Mouse (Mus musculus): ENCODE measurements around the gene Atxn2.
"Not testable (repeated sequence)": the region's sequence is repeated elsewhere in the genome, so short reads cannot be mapped to it uniquely, and the experiment has no call there.

Atxn2 gene

DNA sequence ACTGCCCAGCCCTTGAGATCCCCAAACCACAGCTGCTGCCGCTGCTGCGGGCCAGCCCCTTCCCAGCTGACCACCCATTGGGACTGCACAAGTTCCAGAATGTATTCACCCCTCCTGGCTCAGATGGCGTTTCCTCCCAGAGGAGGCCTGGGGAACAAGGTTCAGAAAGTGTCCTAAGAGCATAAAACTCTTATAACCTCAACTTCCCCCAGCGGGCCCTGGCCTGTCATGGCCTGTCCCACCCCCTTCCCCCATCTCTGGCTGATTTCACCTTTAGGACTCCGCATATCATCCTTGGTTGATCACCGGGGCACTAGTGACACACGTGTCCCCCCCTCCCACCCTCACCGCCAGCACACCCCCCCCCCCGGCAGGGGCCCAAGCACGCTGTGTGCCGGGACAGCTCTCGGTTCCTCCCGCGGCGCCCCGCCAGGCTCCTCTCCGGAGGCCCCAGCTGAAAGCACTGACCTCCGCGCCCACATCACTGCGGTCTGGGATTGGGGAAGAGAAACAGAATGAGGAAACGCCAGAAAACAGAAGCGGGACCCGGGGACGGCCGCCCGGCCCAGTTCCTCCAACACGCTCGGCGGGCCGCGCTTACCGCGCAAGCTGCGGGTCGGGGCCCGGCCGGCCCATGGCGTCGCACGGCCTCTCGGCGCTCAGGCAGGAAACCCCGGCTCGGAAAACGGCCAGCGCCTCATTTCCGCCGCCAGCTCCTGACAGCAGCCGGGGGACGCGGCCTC is 125.0 kb downstream of the Atxn2 start:
- DNase-seq: no peak

- peak; percentile 86 to 90 for DNase-seq
Observed at GRCm38 (mm10) chr5:121836692-121837415, 125.7 kb downstream of the Atxn2 start.

DNA sequence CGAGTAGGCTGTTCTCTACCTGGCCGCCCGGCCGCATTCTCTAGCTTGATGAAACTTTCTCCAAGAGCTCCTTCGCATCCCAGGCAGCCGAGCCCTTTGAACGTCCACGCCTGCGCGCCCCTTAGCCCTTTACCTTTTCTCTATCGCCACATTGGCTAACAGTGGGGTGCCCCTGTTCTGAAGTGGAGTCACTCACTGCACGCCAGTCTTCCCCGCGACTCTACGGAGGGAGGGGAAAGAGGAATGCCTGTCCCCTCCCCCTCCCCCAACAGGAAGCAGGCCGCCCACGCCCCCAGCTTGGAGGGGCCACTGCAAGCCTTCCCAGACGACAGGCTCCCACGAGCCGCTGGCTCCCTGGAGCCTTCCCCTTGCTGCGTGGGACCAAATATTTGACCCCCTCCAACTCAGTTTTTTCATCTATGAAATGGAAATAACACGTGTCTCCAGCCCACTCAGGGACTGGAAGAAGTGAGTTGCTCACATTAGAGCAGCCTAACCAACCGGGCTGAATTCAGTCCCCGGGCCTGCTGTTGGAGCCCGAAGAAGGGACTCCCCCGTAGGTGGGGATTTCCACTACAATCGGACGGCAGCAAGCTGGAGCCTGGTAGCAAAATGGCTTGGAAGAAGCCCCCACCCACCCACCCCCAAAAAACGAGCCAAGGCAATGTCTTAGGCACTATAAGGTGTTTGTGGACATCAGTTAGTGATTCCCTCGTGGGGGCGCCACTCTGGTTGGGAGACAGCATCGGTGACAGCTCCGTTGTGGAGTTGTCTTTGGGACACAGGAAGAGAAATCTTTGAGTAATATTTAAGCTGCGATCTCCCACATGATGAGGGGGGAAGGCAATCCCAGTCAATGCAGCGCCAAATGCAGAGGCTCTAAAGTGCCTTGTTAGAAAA is 126.6 kb downstream of the Atxn2 start, which contains the start of gene Sh2b3:
TSS of gene Sh2b3 (minus strand) at position 206 of the 900 bp plus-strand sequence.
- DNase-seq: no peak

GRCm38 (mm10) chr5:121838341-121839127 is 127.4 kb downstream of the Atxn2 start:
- peak; percentile 73 to 78 for DNase-seq

- no peak for DNase-seq
Observed at GRCm38 (mm10) chr5:121839128-121839473, 128.0 kb downstream of the Atxn2 start.

DNA sequence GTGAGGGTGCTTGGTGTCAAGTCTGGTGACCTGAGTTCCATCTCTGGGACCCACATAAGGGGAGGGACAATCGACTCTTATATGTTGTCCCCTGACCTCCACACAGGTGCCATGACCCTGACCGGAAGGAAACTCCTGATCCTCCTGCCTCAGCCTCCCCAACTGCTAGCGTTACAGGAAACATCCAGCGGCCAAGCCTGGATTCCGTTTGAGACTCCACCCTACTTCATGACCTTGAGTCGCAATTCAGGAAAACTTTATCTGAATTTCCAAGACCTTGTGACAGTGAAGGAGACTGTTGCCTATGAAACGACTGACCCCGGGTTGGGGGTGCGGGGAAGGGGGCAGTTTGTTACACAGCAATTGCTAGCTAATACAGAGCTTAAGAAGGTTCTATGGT is 130.4 kb downstream of the Atxn2 start:
- no peak for DNase-seq

- DNase-seq: peak in 1 of 2 experiments; percentile 20
Observed at GRCm38 (mm10) chr5:121841973-121842372, 130.8 kb downstream of the Atxn2 start.

GRCm38 (mm10) chr5:121842665-121843118 is 131.6 kb downstream of the Atxn2 start:
- peak; percentile 93 to 95 for DNase-seq

GRCm38 (mm10) chr5:121843138-121843905 is 132.2 kb downstream of the Atxn2 start:
- DNase-seq: no peak

DNA sequence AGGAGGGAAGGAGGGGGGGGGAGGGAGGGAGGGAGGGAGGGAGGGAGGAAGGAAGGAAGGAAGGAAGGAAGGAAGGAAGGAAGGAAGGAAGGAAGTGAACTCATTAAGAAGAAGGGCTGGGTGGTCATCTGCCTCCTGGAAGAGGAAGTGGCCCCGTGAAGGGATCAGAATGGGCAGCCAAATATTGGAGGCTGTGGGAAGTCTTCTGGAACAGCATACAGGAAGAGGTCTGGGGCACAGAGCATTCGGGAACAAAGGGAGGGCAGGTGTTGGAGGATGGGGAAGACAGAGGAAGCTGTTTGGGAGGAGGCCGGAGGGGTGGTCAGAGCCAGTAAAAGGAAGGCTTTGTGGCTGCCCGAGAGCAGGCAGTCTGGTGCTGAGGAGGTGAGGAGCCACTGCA is 134.2 kb downstream of the Atxn2 start:
- no peak for DNase-seq

DNA sequence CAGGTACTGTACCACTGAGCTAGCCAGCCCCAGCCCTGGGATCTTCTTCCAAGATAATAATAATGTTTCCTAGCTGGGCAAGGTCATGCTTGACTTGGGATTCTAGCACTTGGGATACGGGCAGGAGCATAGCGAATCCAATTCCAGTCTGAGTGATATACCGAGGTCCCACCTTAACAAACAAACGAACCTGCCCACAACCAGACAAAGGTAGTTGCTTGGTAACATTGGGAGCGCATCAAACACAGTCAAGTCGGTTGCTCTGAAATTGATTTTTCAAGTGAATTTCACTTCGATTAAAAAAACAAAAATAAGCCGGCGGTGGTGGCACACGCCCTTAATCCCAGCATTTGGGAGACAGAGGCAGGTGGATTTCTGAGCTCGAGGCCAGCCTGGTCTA is 135.2 kb downstream of the Atxn2 start:
- DNase-seq: no peak

DNA sequence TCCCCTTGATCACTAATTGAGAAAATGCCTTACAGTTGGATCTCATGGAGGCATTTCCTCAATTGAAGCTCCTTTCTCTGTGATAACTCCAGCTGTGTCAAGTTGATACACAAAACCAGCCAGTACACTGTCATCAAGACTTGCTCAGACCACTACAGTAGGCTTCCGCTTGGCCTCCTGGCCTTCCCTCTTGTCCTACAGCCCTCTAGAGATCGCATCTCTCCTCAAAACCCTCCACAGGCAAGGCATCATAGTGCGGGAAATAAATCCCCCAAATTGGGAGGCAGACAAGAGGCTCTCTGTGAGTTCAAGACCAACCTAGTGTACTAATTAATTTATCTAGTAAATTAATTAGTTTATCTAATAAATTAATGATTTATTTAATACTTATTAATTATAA is 136.1 kb downstream of the Atxn2 start:
- not testable (repeated sequence) for DNase-seq

GRCm38 (mm10) chr5:121848035-121848519 is 136.9 kb downstream of the Atxn2 start:
- peak; percentile 61 to 67 for DNase-seq

DNA sequence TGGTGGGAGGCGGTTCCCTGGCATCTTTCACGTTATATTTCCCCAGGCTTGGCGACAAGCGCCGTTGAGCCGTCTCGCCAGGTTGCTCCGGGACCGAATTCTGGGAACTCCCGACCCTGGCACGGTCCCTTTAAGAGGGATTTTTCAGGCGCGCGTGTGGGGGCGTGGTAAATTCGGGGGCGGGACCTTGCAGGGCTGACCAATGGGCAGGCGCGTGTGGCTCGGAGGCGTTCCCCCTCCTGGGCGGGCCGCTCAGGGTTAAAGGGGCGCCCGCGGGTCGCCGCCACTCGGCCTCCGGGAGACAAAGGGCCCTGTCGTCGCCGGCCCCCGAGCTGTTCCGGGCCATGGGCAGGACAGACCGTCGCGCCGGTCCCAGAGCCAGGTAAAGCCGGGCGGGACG is 137.6 kb downstream of the Atxn2 start, which contains the start of gene Pheta1:
TSS of gene Pheta1 (plus strand) at position 242 of the 400 bp plus-strand sequence.
- DNase-seq: peak; percentile 95 to 97

DNA sequence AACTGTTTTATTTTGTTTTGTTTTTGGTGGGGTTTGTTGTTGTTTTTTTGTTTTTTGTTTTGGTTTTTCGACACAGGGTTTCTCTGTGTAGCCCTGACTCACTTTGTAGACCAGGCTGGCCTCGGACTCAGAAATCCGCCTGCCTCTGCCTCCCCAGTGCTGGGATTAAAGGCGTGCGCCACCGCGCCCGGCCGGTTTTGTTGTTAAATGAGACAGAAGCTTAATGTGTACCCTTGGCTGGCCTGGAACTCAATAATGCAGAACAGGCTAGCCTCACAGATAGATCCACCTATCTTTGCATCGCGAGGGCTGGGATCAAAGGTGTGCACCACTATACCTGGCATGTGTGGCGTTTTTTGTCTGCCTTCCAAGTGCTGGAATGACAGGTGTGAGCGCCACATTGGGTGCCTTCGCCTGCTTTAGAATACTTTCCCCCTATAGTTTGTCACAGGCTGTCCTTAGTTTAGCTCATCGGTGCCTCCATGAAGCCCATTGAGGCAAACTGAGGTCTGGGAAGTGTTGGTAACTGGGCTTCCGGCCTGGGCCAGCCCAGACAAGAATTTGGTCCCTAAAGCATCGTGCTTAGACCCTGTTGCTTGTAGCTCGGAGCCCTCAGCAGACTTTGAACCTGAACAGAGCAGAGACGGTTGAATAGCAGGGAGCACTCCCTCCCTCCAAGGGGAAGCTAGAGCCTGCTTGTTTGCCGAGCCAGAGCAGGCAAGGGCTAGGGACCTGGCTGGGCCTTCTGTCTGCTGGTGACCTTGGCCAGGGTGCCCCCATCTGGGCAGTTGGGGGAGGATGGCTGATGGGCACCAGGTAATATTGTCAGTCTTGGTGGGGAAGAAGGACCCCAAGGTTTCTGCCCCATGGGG is 138.6 kb downstream of the Atxn2 start:
- peak in 1 of 2 experiments; percentile 39 for DNase-seq

GRCm38 (mm10) chr5:121853368-121854051 is 142.4 kb downstream of the Atxn2 start:
- peak; percentile 43 to 65 for DNase-seq

DNA sequence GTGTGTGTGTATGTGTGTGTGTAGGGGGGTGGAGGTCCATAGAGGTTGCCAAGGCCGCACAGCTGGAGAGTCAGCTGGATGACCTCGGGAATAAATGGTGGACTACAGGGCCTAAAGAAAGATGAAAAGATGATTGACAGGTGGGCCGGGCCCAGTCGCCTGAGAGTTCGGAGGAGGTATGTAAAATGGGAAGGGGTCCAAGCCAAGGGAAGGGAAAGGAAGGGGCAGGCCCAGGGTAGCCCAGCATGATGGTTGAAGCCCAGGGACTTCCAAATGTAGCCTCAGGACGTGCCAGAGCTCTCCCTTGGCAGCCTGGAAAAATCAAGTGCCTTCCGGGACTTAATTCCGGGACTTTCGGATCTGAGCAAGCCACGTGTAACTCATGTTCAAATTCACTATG is 143.6 kb downstream of the Atxn2 start:
- DNase-seq: no peak

DNA sequence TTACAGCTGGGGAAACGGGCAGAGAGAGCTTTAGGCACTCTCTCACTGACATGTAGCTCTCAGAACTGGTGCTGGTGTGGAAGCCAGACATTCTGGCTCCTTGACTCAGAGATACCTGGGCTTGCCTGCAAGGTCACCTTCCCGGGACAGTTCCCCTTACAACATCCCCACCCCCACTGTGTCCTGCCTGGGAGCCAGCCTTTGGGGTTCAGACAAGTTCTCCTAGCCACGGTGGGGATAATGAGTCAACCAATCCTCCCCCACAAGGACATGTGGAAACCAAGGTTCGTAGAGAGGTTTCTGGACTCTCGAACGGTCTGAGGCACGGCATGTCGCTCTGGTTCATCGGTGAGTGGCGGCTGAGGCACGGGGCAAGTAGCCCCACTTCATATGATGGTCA is 145.6 kb downstream of the Atxn2 start:
- no peak for DNase-seq

- no peak for DNase-seq
Observed at GRCm38 (mm10) chr5:121858427-121858826, 147.3 kb downstream of the Atxn2 start.

Measured in cerebellum, postnatal 25 days (tissue).